Mouse (Mus musculus) right cerebral cortex, postnatal 14 days (tissue): ENCODE results near the gene Tbxa2r.

Experiments
- DNase-seq: peaks from one replicate; pipeline ENCODE4 v3.0.0; 2022

Tbxa2r gene

DNA sequence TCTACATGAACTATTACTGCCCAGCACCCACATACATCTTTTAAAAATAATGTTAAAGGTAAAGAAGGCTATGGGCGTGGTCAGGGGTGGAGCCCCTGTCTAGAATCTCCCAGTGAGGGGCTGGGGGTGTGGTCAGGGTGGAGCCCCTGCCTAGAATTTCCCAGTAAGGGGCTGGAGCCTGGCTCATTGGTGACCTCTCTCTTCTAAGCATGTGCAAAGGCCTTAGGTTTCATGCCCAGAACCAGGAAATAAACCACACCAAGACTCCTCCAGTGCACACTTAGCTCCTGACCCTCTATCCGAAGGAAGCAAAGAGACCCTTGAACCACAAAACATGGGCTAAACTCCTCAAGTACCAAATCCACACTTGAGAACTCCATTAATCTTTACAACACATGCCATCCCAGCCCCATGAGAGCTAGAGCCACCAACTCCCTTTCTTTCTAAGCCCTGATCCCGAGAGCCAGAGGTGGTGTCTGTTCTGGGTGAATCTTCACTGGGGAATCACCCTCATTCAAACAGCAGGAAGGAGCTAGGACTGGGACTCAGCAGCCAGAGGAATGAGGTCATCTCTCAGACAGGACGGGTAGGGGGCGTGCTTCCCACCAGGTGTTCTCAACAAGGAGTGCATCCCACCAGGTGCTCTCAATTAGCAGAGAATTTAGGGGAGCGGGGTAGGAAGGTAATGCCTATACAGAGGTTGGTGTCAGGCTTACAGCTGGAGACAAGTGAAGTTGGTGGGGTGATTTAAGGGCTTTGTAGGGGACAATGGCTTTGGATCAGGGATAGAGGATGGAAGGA is 48.2 kb downstream of the Tbxa2r start:
- no peak for DNase-seq

DNA sequence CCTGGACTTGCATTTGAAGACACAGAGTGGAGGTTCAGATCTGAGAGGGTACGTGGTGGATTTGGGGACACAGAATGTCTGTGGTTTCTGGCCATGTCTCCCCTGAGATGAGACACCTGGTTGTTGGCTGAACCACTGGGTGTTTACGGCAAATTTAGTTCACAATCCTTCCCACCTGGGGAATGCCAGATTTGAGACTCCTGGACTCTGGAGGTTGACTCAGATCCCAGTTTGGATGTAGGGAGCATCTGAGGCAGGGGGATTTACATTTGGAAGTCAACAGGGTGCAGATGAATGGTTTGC is 48.8 kb downstream of the Tbxa2r start:
- no peak for DNase-seq

DNA sequence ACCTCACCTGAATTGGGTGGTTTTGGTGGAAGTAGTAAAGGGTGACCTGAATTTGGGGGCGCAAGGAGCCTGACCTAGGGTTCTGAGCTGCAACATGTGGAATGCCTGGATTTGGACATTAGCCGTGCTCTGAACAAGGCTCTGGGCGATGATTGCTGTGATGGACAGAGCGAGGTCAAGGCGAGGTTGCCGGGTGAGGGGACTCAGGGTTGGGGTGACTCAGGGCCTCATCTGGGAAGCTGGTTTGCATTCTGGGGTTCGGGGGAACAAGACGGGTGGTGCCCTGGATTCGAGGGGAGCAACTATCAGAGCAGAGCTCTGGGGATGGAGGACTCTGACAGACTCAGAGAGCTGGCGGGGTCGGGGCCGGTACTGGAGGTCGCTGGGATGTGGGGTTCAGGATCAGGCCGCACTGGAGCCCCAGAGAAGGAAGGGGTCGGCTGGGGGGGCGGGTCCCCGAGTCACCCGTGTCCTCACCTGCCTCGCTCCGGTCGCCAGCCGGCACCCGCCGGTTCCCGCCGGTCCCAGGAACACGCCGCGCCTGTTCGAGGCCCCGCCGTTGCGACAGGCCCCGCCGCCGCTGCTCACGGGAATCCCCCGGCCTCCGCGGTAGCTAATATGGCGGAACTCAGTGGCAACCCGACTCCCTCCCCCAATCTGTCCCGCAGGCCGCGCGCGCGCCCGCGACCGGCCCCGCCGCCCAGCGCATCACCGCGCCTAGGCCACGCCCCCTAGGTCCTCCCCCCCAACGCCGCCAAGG is 49.4 kb downstream of the Tbxa2r start, which contains the start of gene Fzr1:
Gene Fzr1 (minus strand): TSS at position 724 of the 760 bp plus-strand sequence.
- DNase-seq: no peak

DNA sequence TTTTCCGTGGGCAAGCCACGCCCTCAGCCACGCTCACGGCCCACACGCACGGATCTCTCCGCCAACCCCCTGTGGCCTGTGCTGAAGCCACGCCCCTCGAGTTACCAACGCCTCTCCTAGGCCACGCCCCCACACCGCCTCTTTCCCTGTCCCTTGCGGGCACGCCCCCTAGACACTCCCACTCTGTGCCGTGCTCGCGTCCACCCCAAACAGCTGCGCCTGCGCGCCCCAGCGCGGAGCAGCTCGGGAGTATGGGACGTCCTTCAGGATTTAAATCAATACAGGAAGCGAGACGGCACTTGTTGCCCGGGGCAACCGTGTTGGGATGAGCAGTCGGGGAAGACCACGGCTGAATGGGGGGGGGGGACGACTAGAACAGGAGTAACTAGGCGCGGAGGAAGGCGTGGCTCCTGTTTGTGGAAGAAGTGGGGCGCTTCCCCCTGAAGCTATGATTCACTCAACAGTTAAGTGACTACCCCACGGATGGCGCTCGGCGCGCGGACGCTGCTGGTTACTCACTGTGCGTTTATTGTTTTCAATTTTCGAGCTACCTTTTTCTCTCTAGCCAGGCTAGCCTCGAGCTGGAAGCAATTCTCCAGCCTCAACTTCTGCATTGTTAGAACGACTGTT is 50.1 kb downstream of the Tbxa2r start:
- peak; percentile 100 for DNase-seq

DNA sequence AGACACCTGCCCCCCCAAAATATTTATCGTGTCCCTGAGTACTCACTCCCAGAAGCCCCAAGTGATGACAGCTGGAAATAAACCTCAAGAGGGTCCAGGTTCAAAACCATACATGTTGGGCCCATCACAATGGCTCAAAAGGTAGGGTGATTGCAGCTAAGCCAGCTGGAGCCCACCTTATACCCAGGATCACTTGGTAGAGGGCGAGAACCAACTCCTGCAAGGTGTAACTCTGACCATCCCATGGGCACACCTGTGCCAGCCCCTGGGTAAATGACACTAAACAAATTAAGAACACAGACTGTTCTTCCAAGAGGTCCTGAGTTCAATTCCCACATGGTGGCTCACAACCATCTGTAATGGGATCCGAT is 50.6 kb downstream of the Tbxa2r start:
- no peak for DNase-seq

DNA sequence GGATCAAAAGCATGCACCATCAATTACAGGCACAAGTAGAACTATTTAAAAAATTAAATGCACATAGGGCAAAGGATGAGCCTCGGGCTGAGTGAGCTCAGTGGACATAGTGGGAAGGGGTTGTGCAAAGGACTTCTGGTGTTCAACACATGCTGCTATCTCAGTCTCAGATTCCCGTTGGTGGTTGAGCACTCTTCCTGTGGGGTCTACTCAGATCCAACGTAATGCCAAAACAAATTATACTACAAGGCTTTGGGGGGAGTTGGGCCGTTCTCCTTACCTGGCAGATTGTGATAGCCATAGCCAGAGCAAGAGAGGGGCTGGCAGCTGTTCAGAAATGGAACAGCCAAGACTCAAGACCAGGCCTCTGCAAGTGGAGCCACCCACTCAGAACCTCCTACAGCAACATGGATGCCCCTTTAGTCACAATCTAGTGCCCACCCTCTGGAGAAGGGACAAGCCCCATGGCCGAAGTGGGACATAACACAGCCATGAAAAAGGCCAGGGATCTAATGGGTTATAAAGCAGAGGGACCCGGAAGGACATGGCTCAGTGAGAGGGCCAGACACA is 51.4 kb downstream of the Tbxa2r start:
- DNase-seq: no peak

DNA sequence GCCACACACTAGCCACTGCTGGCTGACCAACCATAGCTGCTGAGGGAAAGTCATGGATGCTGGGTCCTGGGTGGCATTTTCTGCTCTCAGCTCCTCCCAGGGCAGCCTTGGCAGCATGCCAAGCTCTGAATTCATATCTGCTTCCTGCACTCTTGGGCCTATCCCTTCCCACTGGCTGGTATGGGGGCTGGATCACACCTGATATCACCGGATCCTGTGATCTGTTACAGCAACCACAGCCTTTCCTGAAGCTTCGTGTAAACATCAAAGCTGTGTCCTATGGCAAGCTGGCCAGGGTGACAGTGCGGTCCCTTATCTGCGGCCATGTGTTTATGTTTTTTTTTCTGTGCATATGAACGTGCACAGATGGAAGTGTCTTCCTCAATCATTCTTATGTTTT is 53.5 kb downstream of the Tbxa2r start:
- no peak for DNase-seq

- peak; percentile 99 for DNase-seq
Observed at GRCm38 (mm10) chr10:81383802-81384604, 55.5 kb downstream of the Tbxa2r start, which contains the start of the genes Dohh and Gm48551. TSS of gene Dohh (plus strand) at chr10:81384428. TSS of gene Gm48551 (plus strand) at chr10:81384466.

DNA sequence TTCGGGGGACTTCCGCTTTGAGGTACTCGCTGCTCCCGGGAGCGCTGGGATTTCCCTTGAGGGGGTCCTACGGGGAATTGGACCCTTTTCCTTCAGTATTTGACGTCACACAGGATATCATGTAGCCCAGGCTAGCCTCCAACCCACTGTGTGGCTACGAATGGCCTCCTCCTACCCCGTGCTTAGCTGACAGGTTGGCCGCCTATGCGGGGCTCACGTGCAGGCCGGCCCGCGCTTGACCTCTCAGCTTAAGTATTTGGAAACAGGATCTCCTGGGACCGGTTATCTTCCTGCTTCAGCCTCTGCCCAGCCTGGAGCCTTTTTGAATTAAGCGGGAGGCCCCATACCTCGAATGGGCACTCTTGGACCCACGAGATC is 56.1 kb downstream of the Tbxa2r start:
- DNase-seq: no peak
